Mouse (Mus musculus): ENCODE data around the gene Dmwd.

GRCm38 (mm10) chr7:19127744-19128143, 51.7 kb downstream of the Dmwd start:
- no peak for TF ChIP-seq POLR2A (IDR thresholded peaks at IDR 0.05; ENCODE audit: low read depth, low read length)
- TF ChIP-seq CTCF (conservative IDR thresholded peaks at IDR 0.05; ENCODE audit: insufficient read depth, insufficient read length, low read depth, low read length), result no peak
